18 mouse cellular contexts compared by ENCODE assay signal in genomic region chr14:45444870-45445269, GRCm38 (mm10). TPM values are rescaled to one million over a fixed set of nuclear protein-coding genes. Genes with fewer than 3 reads are reported as not detected.
A peak's percentile ranks its signal among the peaks of the same experiment; 100 is the strongest.
DNase-seq lines count a peak whose midpoint lies in the region; ATAC-seq and TF ChIP-seq lines count a peak whose summit lies in the region.
"Had no signal": no experiment of that assay in that cellular context is flagged by ENCODE, and none has a peak within 500 bp of the region (broad histone marks: within the 10 kb centered on the region; RNA-seq: fewer than 3 reads in every experiment).

No protein-coding gene starts in this region.

- no peak for ATAC-seq in erythroblast, adult 5-6 weeks (replicated peaks; ENCODE audit: low FRiP score, poor library complexity, severe bottlenecking)
- ATAC-seq in intestine, embryonic 15.5 days = 0 out of 2 replicates have a peak, but pooled peaks have one; percentile 15
- ATAC-seq in intestine, postnatal 0 days = no peak
- ATAC-seq in midbrain, embryonic 11.5 days (ENCODE audit: low FRiP score) = no peak
- ATAC-seq in midbrain, embryonic 14.5 days (ENCODE audit: low FRiP score, low TSS enrichment) = no peak
- no peak for ATAC-seq in liver, embryonic 15.5 days (ENCODE audit: insufficient read depth)
- ATAC-seq in forebrain, embryonic 13.5 days = no peak
- ATAC-seq: hindbrain, postnatal 0 days had no signal

- H3K36me3 ChIP-seq in erythroblast, embryonic 14.5 days (ENCODE audit: control insufficient read depth) = no peaks in the 10 kb centered on the region
- no peaks in the 10 kb centered on the region for H3K36me3 ChIP-seq in intestine, embryonic 15.5 days
- H3K36me3 ChIP-seq in intestine, postnatal 0 days (ENCODE audit: control insufficient read depth, insufficient read depth) = no peaks in the 10 kb centered on the region
- H3K36me3 ChIP-seq in midbrain, embryonic 11.5 days (ENCODE audit: control insufficient read depth, insufficient read depth, low read length) = no peaks in the 10 kb centered on the region
- H3K36me3 ChIP-seq in midbrain, embryonic 14.5 days (ENCODE audit: control insufficient read depth, insufficient read depth, low read length) = no peaks in the 10 kb centered on the region
- H3K36me3 ChIP-seq in liver, embryonic 15.5 days (replicated peaks) = no peaks in the 10 kb centered on the region
- no peaks in the 10 kb centered on the region for H3K36me3 ChIP-seq in forebrain, embryonic 13.5 days (ENCODE audit: poor library complexity, severe bottlenecking)
- H3K36me3 ChIP-seq: forebrain, embryonic 10.5 days; limb, embryonic 13.5 days; midbrain, embryonic 10.5 days had no signal

- WGBS in intestine, embryonic 15.5 days = 49% methylated on average over 7 of the region's 7 CpGs
- WGBS in intestine, postnatal 0 days = 52% methylated on average over 7 of the region's 7 CpGs
- 50% methylated on average over 7 of the region's 7 CpGs for WGBS in midbrain, embryonic 11.5 days
- 51% methylated on average over 7 of the region's 7 CpGs for WGBS in midbrain, embryonic 14.5 days
- 43% methylated on average over 7 of the region's 7 CpGs for WGBS in liver, embryonic 15.5 days (ENCODE audit: insufficient replicate concordance)
- WGBS in forebrain, embryonic 13.5 days = 45% methylated on average over 7 of the region's 7 CpGs

- H3K4me1 ChIP-seq in erythroblast, embryonic 14.5 days (ENCODE audit: control insufficient read depth) = peaks cover 21% of the 10 kb centered on the region
- H3K4me1 ChIP-seq in intestine, embryonic 15.5 days (replicated peaks) = 0 out of 2 replicates have a peak, but pooled peaks cover 12% of the 10 kb centered on the region
- H3K4me1 ChIP-seq in intestine, postnatal 0 days (replicated peaks; ENCODE audit: control insufficient read depth, insufficient read depth, low read length) = 0 out of 2 replicates have a peak, but pooled peaks cover 5% of the 10 kb centered on the region
- H3K4me1 ChIP-seq in midbrain, embryonic 11.5 days (ENCODE audit: control insufficient read depth, insufficient read depth, low read length) = no peaks in the 10 kb centered on the region
- H3K4me1 ChIP-seq in midbrain, embryonic 14.5 days (ENCODE audit: control insufficient read depth, insufficient read depth, low read length) = no peaks in the 10 kb centered on the region
- H3K4me1 ChIP-seq in liver, embryonic 15.5 days (replicated peaks) = peaks cover 13% of the 10 kb centered on the region
- no peaks in the 10 kb centered on the region for H3K4me1 ChIP-seq in forebrain, embryonic 13.5 days

- no peaks in the 10 kb centered on the region for H3K9me3 ChIP-seq in erythroblast, embryonic 14.5 days (ENCODE audit: control insufficient read depth, low read length)
- H3K9me3 ChIP-seq in intestine, embryonic 15.5 days = no peaks in the 10 kb centered on the region
- no peaks in the 10 kb centered on the region for H3K9me3 ChIP-seq in intestine, postnatal 0 days (ENCODE audit: control insufficient read depth)
- H3K9me3 ChIP-seq in midbrain, embryonic 11.5 days (ENCODE audit: control insufficient read depth, low read length) = no peaks in the 10 kb centered on the region
- H3K9me3 ChIP-seq in midbrain, embryonic 14.5 days (ENCODE audit: control insufficient read depth, low read length) = no peaks in the 10 kb centered on the region
- H3K9me3 ChIP-seq in liver, embryonic 15.5 days (replicated peaks) = no peaks in the 10 kb centered on the region
- H3K9me3 ChIP-seq in forebrain, embryonic 13.5 days (replicated peaks) = no peaks in the 10 kb centered on the region
- H3K9me3 ChIP-seq: forebrain, embryonic 10.5 days; limb, embryonic 13.5 days; midbrain, embryonic 10.5 days had no signal

- no peak for TF ChIP-seq CTCF in intestine, postnatal 0 days (IDR thresholded peaks at IDR 0.05; ENCODE audit: low read depth)

- no peak overlapping the region for H3K4me2 ChIP-seq in intestine, embryonic 15.5 days (replicated peaks)
- H3K4me2 ChIP-seq in intestine, postnatal 0 days (replicated peaks; ENCODE audit: low read depth) = no peak overlapping the region
- no peak overlapping the region for H3K4me2 ChIP-seq in midbrain, embryonic 11.5 days
- no peak overlapping the region for H3K4me2 ChIP-seq in midbrain, embryonic 14.5 days (ENCODE audit: low read length)
- H3K4me2 ChIP-seq in liver, embryonic 15.5 days = peak overlapping the region; percentile 36
- H3K4me2 ChIP-seq in forebrain, embryonic 13.5 days = no peak overlapping the region
- H3K4me2 ChIP-seq: limb, embryonic 13.5 days had no signal

- no peaks in the 10 kb centered on the region for H3K27me3 ChIP-seq in erythroblast, embryonic 14.5 days (ENCODE audit: control insufficient read depth)
- H3K27me3 ChIP-seq in intestine, embryonic 15.5 days (replicated peaks) = no peaks in the 10 kb centered on the region
- H3K27me3 ChIP-seq in intestine, postnatal 0 days (replicated peaks; ENCODE audit: control insufficient read depth, insufficient read depth, low read length) = no peaks in the 10 kb centered on the region
- no peaks in the 10 kb centered on the region for H3K27me3 ChIP-seq in midbrain, embryonic 11.5 days (ENCODE audit: control insufficient read depth, insufficient read depth, low read length)
- no peaks in the 10 kb centered on the region for H3K27me3 ChIP-seq in midbrain, embryonic 14.5 days (ENCODE audit: control insufficient read depth, insufficient read depth, low read length)
- no peaks in the 10 kb centered on the region for H3K27me3 ChIP-seq in liver, embryonic 15.5 days
- H3K27me3 ChIP-seq in forebrain, embryonic 13.5 days = no peaks in the 10 kb centered on the region
- H3K27me3 ChIP-seq: CH12.LX; limb, embryonic 13.5 days had no signal

- peak; percentile 77 for DNase-seq in midbrain, embryonic 11.5 days (ENCODE audit: low spot score, missing footprints)
- DNase-seq in midbrain, embryonic 14.5 days = no peak
- DNase-seq: adrenal gland, postnatal 25 days; cerebellum, postnatal 14 days; lung, postnatal 14 days; right cerebral cortex, postnatal 14 days had no signal

- peak overlapping the region; percentile 8 for H3K4me3 ChIP-seq in erythroblast, embryonic 14.5 days (replicated peaks)
- no peak overlapping the region for H3K4me3 ChIP-seq in intestine, embryonic 15.5 days (replicated peaks)
- no peak overlapping the region for H3K4me3 ChIP-seq in intestine, postnatal 0 days (ENCODE audit: low read depth, low read length)
- no peak overlapping the region for H3K4me3 ChIP-seq in midbrain, embryonic 11.5 days (ENCODE audit: low read depth, low read length)
- H3K4me3 ChIP-seq in midbrain, embryonic 14.5 days (replicated peaks; ENCODE audit: low read depth, low read length) = no peak overlapping the region
- H3K4me3 ChIP-seq in liver, embryonic 15.5 days (replicated peaks) = no peak overlapping the region
- H3K4me3 ChIP-seq in forebrain, embryonic 13.5 days = no peak overlapping the region
- H3K4me3 ChIP-seq: forebrain, embryonic 10.5 days; limb, embryonic 13.5 days; midbrain, embryonic 10.5 days; myocyte had no signal

- H3K9ac ChIP-seq in intestine, embryonic 15.5 days = no peak overlapping the region
- H3K9ac ChIP-seq in intestine, postnatal 0 days (ENCODE audit: low read depth, low read length) = no peak overlapping the region
- no peak overlapping the region for H3K9ac ChIP-seq in midbrain, embryonic 11.5 days (ENCODE audit: low read length)
- no peak overlapping the region for H3K9ac ChIP-seq in midbrain, embryonic 14.5 days (replicated peaks; ENCODE audit: low read length)
- no peak overlapping the region for H3K9ac ChIP-seq in liver, embryonic 15.5 days
- no peak overlapping the region for H3K9ac ChIP-seq in forebrain, embryonic 13.5 days
- H3K9ac ChIP-seq: limb, embryonic 13.5 days had no signal

- H3K27ac ChIP-seq in intestine, embryonic 15.5 days = no peak overlapping the region
- no peak overlapping the region for H3K27ac ChIP-seq in intestine, postnatal 0 days (ENCODE audit: low read depth, low read length)
- no peak overlapping the region for H3K27ac ChIP-seq in midbrain, embryonic 11.5 days (ENCODE audit: low read depth, low read length)
- H3K27ac ChIP-seq in midbrain, embryonic 14.5 days (replicated peaks; ENCODE audit: low read depth, low read length) = no peak overlapping the region
- no peak overlapping the region; the same call in 1 of the 2 replicates for H3K27ac ChIP-seq in liver, embryonic 15.5 days (replicated peaks)
- no peak overlapping the region for H3K27ac ChIP-seq in forebrain, embryonic 13.5 days
- H3K27ac ChIP-seq: hindbrain, postnatal 0 days; limb, embryonic 13.5 days; midbrain, embryonic 10.5 days had no signal

RNA-seq across cellular contexts. Expression of gene Gnpnat1, which starts 40.2 kb away (rescaled TPM):
- 0.27 TPM in 1 of 2 replicates, not detected in the other for polyA plus RNA-seq in erythroblast, embryonic 14.5 days (2012)
- total RNA-seq in erythroblast, adult 5-6 weeks (2015; ENCODE audit: low replicate concordance) = 3.1 and 22.6 TPM in 2 replicates
- 5.4 and 9.2 TPM in 2 replicates for total RNA-seq in erythroblast, adult 5-6 weeks (2017; ENCODE audit: low replicate concordance)
- polyA plus RNA-seq in intestine, embryonic 15.5 days (2015; fragmentation: Nextera tagmentation; extraction: Ambion mirVana) = 60.0 and 69.2 TPM in 2 replicates
- 37.8 and 40.9 TPM in 2 replicates for polyA plus RNA-seq in intestine, postnatal 0 days (2015; fragmentation: Nextera tagmentation; extraction: Ambion mirVana)
- polyA plus RNA-seq in midbrain, embryonic 11.5 days (2014; fragmentation: Nextera tagmentation; extraction: Ambion mirVana) = 42.7 and 46.6 TPM in 2 replicates
- 31.6 and 32.3 TPM in 2 replicates for polyA plus RNA-seq in midbrain, embryonic 14.5 days (2014; fragmentation: Nextera tagmentation; extraction: Ambion mirVana)
- 25.2 and 30.2 TPM in 2 replicates for polyA plus RNA-seq in liver, embryonic 15.5 days (2015; fragmentation: Nextera tagmentation; extraction: Ambion mirVana)
- 24.1 and 25.0 TPM in 2 replicates for polyA plus RNA-seq in forebrain, embryonic 13.5 days (2015; fragmentation: Nextera tagmentation; extraction: Ambion mirVana)

Comparison
In these comparisons a context has a peak if more than half of its experiments do, and no peak if none do; other contexts are left out.
1. RNA of gene Gnpnat1, which starts 40.2 kb away (polyA plus RNA-seq): 60.0 to 69.2 TPM in intestine, embryonic 15.5 days, 42.7 to 46.6 TPM in midbrain, embryonic 11.5 days, 37.8 to 40.9 TPM in intestine, postnatal 0 days, 31.6 to 32.3 TPM in midbrain, embryonic 14.5 days, 25.2 to 30.2 TPM in liver, embryonic 15.5 days and 24.1 to 25.0 TPM in forebrain, embryonic 13.5 days; 0.27 TPM in erythroblast, embryonic 14.5 days; every median in the first group is over 10 times any median in the second.